Mouse (Mus musculus) duodenum, adult 2 months (tissue): ENCODE results near the gene Vmn1r37. TPM values are rescaled to one million over a fixed set of nuclear protein-coding genes. Genes with fewer than 3 reads are reported as not detected.

Experiments used
- polyA plus RNA-seq: library from polyadenylated mRNA; depleted of rRNA; stranded (reverse); fragments of >200 nt; gene quantifications from 2 replicates; pipeline ENCODE4 v1.2.3, GENCODE M21; 2012; ENCODE audit warnings: low replicate concordance; rRNA removed

Gene Vmn1r37
- polyA plus RNA-seq: not detected in 2 replicates

DNA sequence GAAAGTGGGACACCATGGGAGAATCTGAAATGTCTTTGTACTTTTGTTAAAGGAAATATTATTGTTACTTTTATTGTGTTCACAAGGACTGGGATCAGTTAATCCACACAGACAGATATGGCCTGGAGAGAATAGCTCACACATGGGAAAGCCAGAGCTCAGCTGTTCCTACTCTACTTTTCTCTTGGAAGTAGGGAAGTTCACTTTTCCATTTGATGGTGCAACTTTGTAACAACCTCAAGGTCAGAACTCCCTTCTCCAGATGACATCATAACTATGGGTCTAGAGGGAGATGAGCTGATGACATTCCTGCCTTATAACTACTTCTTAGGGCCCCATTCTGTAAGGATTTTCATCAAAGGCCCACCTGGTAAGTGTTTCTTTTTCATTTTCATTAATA, at the start of gene Vmn1r37:
TSS of gene Vmn1r37 (plus strand) at position 301 of the 400 bp plus-strand sequence.

DNA sequence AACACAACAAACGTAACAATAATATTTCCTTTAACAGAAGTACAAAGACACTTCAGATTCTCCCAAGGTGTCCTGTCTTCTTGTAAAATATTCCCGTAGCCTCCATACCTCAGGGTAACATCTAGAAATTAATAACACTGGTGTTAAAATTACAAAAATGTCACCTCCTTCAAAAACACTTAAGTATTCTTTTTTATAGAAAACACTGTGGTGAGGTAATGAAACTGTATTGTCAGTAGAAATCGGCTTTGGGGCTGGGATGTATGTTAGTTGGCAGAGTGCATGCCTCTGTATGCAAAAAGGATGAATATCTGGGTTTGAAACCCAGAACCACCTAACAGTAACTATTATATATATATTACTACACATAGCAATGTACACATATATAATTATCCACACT, 43.4 kb upstream of the Vmn1r37 start, which contains the start of gene Vmn1r35:
TSS of gene Vmn1r35 (minus strand) at position 101 of the 400 bp plus-strand sequence.

DNA sequence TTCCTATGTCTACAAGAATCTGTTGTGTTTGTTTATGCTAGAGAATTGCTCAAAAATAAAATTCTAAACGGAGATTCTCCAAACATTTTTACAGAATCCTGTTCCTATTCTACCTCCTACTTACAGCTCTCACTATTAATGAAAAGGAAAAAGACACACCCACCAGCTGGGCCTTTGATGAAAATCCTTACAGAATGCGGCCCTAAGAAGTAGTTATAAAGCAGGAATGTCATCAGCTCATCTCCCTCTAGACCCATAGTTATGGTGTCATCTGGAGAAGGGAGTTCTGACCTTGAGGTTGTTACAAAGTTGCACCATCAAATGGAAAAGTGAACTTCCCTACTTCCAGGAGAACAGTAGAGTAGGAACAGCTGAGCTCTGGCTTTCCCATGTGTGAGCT, 10.1 kb upstream of the Vmn1r37 start, which contains the start of gene Vmn1r36:
TSS of gene Vmn1r36 (minus strand) at position 101 of the 400 bp plus-strand sequence.

DNA sequence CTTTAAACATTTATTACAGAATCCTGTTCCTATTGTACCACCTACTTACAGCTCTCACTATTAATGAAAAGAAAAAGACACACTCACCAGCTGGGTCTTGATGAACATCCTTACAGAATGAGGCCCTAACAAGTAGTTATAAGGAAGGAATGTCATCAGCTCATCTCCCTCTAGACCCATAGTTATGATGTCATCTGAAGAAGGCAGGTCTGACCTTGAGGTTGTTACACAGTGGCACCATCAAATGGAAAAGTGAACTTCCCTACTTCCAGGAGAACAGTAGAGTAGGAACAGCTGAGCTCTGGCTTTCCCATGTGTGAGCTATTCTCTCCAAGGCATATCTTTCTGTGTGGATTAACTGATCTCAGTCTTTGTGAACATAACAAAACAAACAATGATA, 53.3 kb downstream of the Vmn1r37 start, which contains the start of gene Vmn1r38:
TSS of gene Vmn1r38 (minus strand) at position 101 of the 400 bp plus-strand sequence.

Other genes with a start within 250 kb of the Vmn1r37 start
- gene Mad2l1, start 194.0 kb upstream of the Vmn1r37 start, polyA plus RNA-seq: 1.7 and 2.1 TPM in 2 replicates
- not detected in 2 replicates for gene Vmn1r32, start 169.3 kb upstream of the Vmn1r37 start, polyA plus RNA-seq
- gene Vmn1r33, start 111.1 kb upstream of the Vmn1r37 start, polyA plus RNA-seq: not detected in 2 replicates
- gene Vmn1r34, start 85.5 kb upstream of the Vmn1r37 start, polyA plus RNA-seq: not detected in 2 replicates
- not detected in 2 replicates for gene Vmn1r35, start 43.5 kb upstream of the Vmn1r37 start, polyA plus RNA-seq
- not detected in 2 replicates for gene Vmn1r36, start 10.2 kb upstream of the Vmn1r37 start, polyA plus RNA-seq
- gene Vmn1r38, start 53.2 kb downstream of the Vmn1r37 start, polyA plus RNA-seq: not detected in 2 replicates
- gene Vmn1r39, start 81.2 kb downstream of the Vmn1r37 start, polyA plus RNA-seq: not detected in 2 replicates
- 18.4 and 31.5 TPM in 2 replicates for gene Gng12, start 167.0 kb downstream of the Vmn1r37 start, polyA plus RNA-seq